Mouse (Mus musculus): ENCODE measurements around the gene 5530401A14Rik. TPM values are rescaled to one million over a fixed set of nuclear protein-coding genes. Genes with fewer than 3 reads are reported as not detected.
A peak's percentile ranks its signal among the peaks of the same experiment; 100 is the strongest.

The 5530401A14Rik gene
- total RNA-seq, 2 experiments from 2014 or later = not detected

- ATAC-seq (ENCODE audit: poor library complexity, severe bottlenecking) = no peak
Measured at GRCm38 (mm10) chr11:81923626-81924025, 63.2 kb downstream of the 5530401A14Rik start.

GRCm38 (mm10) chr11:81926393-81926792, 65.9 kb downstream of the 5530401A14Rik start:
- ATAC-seq (ENCODE audit: poor library complexity, severe bottlenecking) = no peak

- no peak for ATAC-seq (ENCODE audit: poor library complexity, severe bottlenecking)
Measured at GRCm38 (mm10) chr11:81937516-81937915, 77.0 kb downstream of the 5530401A14Rik start.

GRCm38 (mm10) chr11:81940988-81941387, 80.5 kb downstream of the 5530401A14Rik start:
- peak; percentile 35; the same call in 1 of the 2 replicates for ATAC-seq (ENCODE audit: poor library complexity, severe bottlenecking)

GRCm38 (mm10) chr11:81942167-81942566, 81.7 kb downstream of the 5530401A14Rik start:
- no peak for ATAC-seq (ENCODE audit: poor library complexity, severe bottlenecking)

Other genes with a start within 250 kb of the 5530401A14Rik start
- not detected in 2 replicates for gene Asic2, start 107.8 kb downstream of the 5530401A14Rik start, total RNA-seq (2015)
- gene Asic2, start 107.8 kb downstream of the 5530401A14Rik start, total RNA-seq (2017) = not detected in 2 replicates
- 45.4 and 58.9 TPM in 2 replicates for gene Ccl2, start 174.9 kb downstream of the 5530401A14Rik start, total RNA-seq (2015)
- gene Ccl2, start 174.9 kb downstream of the 5530401A14Rik start, total RNA-seq (2017) = 26.0 and 31.5 TPM in 2 replicates
- gene Gm17268, start 177.9 kb downstream of the 5530401A14Rik start, total RNA-seq (2015) = not detected in 2 replicates
- gene Gm17268, start 177.9 kb downstream of the 5530401A14Rik start, total RNA-seq (2017) = not detected in 2 replicates
- gene Ccl7, start 185.0 kb downstream of the 5530401A14Rik start, total RNA-seq (2015) = 0.74 TPM in 1 of 2 replicates, not detected in the other
- not detected in 2 replicates for gene Ccl7, start 185.0 kb downstream of the 5530401A14Rik start, total RNA-seq (2017)
- gene Ccl11, start 197.2 kb downstream of the 5530401A14Rik start, total RNA-seq (2015) = not detected in 2 replicates
- gene Ccl11, start 197.2 kb downstream of the 5530401A14Rik start, total RNA-seq (2017) = not detected in 2 replicates
- gene Ccl12, start 241.2 kb downstream of the 5530401A14Rik start, total RNA-seq (2015) = not detected in 2 replicates
- gene Ccl12, start 241.2 kb downstream of the 5530401A14Rik start, total RNA-seq (2017) = not detected in 2 replicates

Measured in megakaryocyte, adult 5-6 weeks (primary cell).